Mouse (Mus musculus): ENCODE results near the gene Vmn1r45. TPM values are rescaled to one million over a fixed set of nuclear protein-coding genes. Genes with fewer than 3 reads are reported as not detected.
"Not testable (repeated sequence)": the region's sequence is repeated elsewhere in the genome, so short reads cannot be mapped to it uniquely, and the experiment has no call there.

The Vmn1r45 gene
- total RNA-seq (2014; rRNA removed) (not detected in 2 replicates), polyA plus RNA-seq (2015; fragmentation: Nextera tagmentation; extraction: Ambion mirVana) (0.05 TPM in 1 of 2 replicates, not detected in the other)

- H3K27ac ChIP-seq (ENCODE audit: low read depth, low read length); H3K9ac ChIP-seq (replicated peaks; ENCODE audit: low read length, poor library complexity, severe bottlenecking); ATAC-seq (ENCODE audit: low FRiP score); DNase-seq (ENCODE audit: low spot score); H3K9me3 ChIP-seq (ENCODE audit: low read length); H3K4me2 ChIP-seq (ENCODE audit: low read depth, low read length, poor library complexity, severe bottlenecking); H3K4me1 ChIP-seq (ENCODE audit: insufficient read depth, low read length); H3K36me3 ChIP-seq (ENCODE audit: insufficient read depth, low read length); H3K4me3 ChIP-seq (ENCODE audit: low read depth, low read length); H3K27me3 ChIP-seq (ENCODE audit: insufficient read depth, low read length): not testable (repeated sequence)
- 91% methylated on average over 2 of the region's 2 CpGs for WGBS
Measured at GRCm38 (mm10) chr6:89940498-89940897, at the start of gene Vmn1r45. Gene Vmn1r45, minus strand, starts transcription at chr6:89940598.

GRCm38 (mm10) chr6:89985989-89986388 is 45.6 kb upstream of the Vmn1r45 start:
- DNase-seq (ENCODE audit: low spot score) (no peak), ATAC-seq (ENCODE audit: low FRiP score) (no peak)
- no peaks in the 10 kb centered on the region for H3K4me1 ChIP-seq (ENCODE audit: insufficient read depth, low read length)
- no peaks in the 10 kb centered on the region for H3K27me3 ChIP-seq (ENCODE audit: insufficient read depth, low read length)
- no peak overlapping the region for H3K4me3 ChIP-seq (ENCODE audit: low read depth, low read length)
- H3K36me3 ChIP-seq (ENCODE audit: insufficient read depth, low read length) = no peaks in the 10 kb centered on the region
- H3K27ac ChIP-seq (ENCODE audit: low read depth, low read length) = no peak overlapping the region
- H3K4me2 ChIP-seq (ENCODE audit: low read depth, low read length, poor library complexity, severe bottlenecking) = no peak overlapping the region
- H3K9me3 ChIP-seq (ENCODE audit: low read length) = peaks cover under 1% of the 10 kb centered on the region; the same call in 1 of the 2 replicates
- TF ChIP-seq CTCF (IDR thresholded peaks at IDR 0.05) = no peak
- 7% methylated on average over 1 of the region's 1 CpGs for WGBS
- H3K9ac ChIP-seq (replicated peaks; ENCODE audit: low read length, poor library complexity, severe bottlenecking) = no peak overlapping the region

GRCm38 (mm10) chr6:89969013-89969412 is 28.6 kb upstream of the Vmn1r45 start, which contains the start of gene Vmn1r46:
Gene Vmn1r46, plus strand, starts transcription at chr6:89969313.
- 0 out of 2 replicates have a peak, but pooled peaks cover 2% of the 10 kb centered on the region for H3K9me3 ChIP-seq (ENCODE audit: low read length)
- no peaks in the 10 kb centered on the region for H3K27me3 ChIP-seq (ENCODE audit: insufficient read depth, low read length)
- H3K4me1 ChIP-seq (ENCODE audit: insufficient read depth, low read length) = no peaks in the 10 kb centered on the region
- whole genome bisulfite sequencing = 43% methylated on average over 2 of the region's 2 CpGs
- no peak for DNase-seq (ENCODE audit: low spot score)
- no peak within 1 kb of the TSS for H3K4me3 ChIP-seq (ENCODE audit: low read depth, low read length)
- no peak within 1 kb of the TSS for H3K27ac ChIP-seq (ENCODE audit: low read depth, low read length)
- no peak within 1 kb of the TSS for H3K4me2 ChIP-seq (ENCODE audit: low read depth, low read length, poor library complexity, severe bottlenecking)
- H3K36me3 ChIP-seq (ENCODE audit: insufficient read depth, low read length) = no peaks in the 10 kb centered on the region
- no peak within 1 kb of the TSS for H3K9ac ChIP-seq (replicated peaks; ENCODE audit: low read length, poor library complexity, severe bottlenecking)
- no peak for ATAC-seq (ENCODE audit: low FRiP score)
- TF ChIP-seq CTCF (IDR thresholded peaks at IDR 0.05) = no peak

- no peak for ATAC-seq (ENCODE audit: low FRiP score)
- no peak overlapping the region for H3K9ac ChIP-seq (replicated peaks; ENCODE audit: low read length, poor library complexity, severe bottlenecking)
- H3K36me3 ChIP-seq (ENCODE audit: insufficient read depth, low read length) = no peaks in the 10 kb centered on the region
- no peaks in the 10 kb centered on the region for H3K27me3 ChIP-seq (ENCODE audit: insufficient read depth, low read length)
- no peak overlapping the region for H3K4me2 ChIP-seq (ENCODE audit: low read depth, low read length, poor library complexity, severe bottlenecking)
- TF ChIP-seq CTCF (IDR thresholded peaks at IDR 0.05) = no peak
- H3K4me1 ChIP-seq (ENCODE audit: insufficient read depth, low read length) = no peaks in the 10 kb centered on the region
- no peak for DNase-seq (ENCODE audit: low spot score)
- H3K27ac ChIP-seq (ENCODE audit: low read depth, low read length) = no peak overlapping the region
- H3K9me3 ChIP-seq (ENCODE audit: low read length) = 0 out of 2 replicates have a peak, but pooled peaks cover 2% of the 10 kb centered on the region
- H3K4me3 ChIP-seq (ENCODE audit: low read depth, low read length) = no peak overlapping the region
Measured at GRCm38 (mm10) chr6:89966341-89966740, 25.9 kb upstream of the Vmn1r45 start.

- Histone ChIP-seq H3K4me2 (ENCODE audit: low read depth, low read length, poor library complexity, severe bottlenecking) (no peak overlapping the region), H3K36me3 (ENCODE audit: insufficient read depth, low read length) (no peaks in the 10 kb centered on the region), H3K9ac (replicated peaks; ENCODE audit: low read length, poor library complexity, severe bottlenecking) (no peak overlapping the region), H3K4me1 (ENCODE audit: insufficient read depth, low read length) (no peaks in the 10 kb centered on the region), H3K27ac (ENCODE audit: low read depth, low read length) (no peak overlapping the region), H3K9me3 (ENCODE audit: low read length) (0 out of 2 replicates have a peak, but pooled peaks cover 4% of the 10 kb centered on the region), H3K4me3 (ENCODE audit: low read depth, low read length) (no peak overlapping the region), H3K27me3 (ENCODE audit: insufficient read depth, low read length) (no peaks in the 10 kb centered on the region)
- ATAC-seq (ENCODE audit: low FRiP score) (no peak), DNase-seq (ENCODE audit: low spot score) (no peak)
- no peak for TF ChIP-seq CTCF (IDR thresholded peaks at IDR 0.05)
- WGBS = 70% methylated on average over 2 of the region's 2 CpGs
Measured at GRCm38 (mm10) chr6:89953556-89953955, 13.2 kb upstream of the Vmn1r45 start.

GRCm38 (mm10) chr6:89940926-89941325 is 528 bp upstream of the Vmn1r45 start:
- no peak overlapping the region for H3K4me3 ChIP-seq (ENCODE audit: low read depth, low read length)
- no peaks in the 10 kb centered on the region for H3K27me3 ChIP-seq (ENCODE audit: insufficient read depth, low read length)
- no peak overlapping the region for H3K27ac ChIP-seq (ENCODE audit: low read depth, low read length)
- ATAC-seq (ENCODE audit: low FRiP score) (no peak), DNase-seq (ENCODE audit: low spot score) (no peak)
- no peaks in the 10 kb centered on the region for H3K36me3 ChIP-seq (ENCODE audit: insufficient read depth, low read length)
- H3K9ac ChIP-seq (replicated peaks; ENCODE audit: low read length, poor library complexity, severe bottlenecking) = no peak overlapping the region
- no peaks in the 10 kb centered on the region for H3K4me1 ChIP-seq (ENCODE audit: insufficient read depth, low read length)
- no peaks in the 10 kb centered on the region for H3K9me3 ChIP-seq (ENCODE audit: low read length)
- H3K4me2 ChIP-seq (ENCODE audit: low read depth, low read length, poor library complexity, severe bottlenecking) = no peak overlapping the region
- TF ChIP-seq CTCF (IDR thresholded peaks at IDR 0.05) = no peak
- 69% methylated on average over 2 of the region's 2 CpGs for WGBS
